ENCODE assay signal across 15 mouse cellular contexts in genomic region chr1:180782906-180783579, GRCm38 (mm10). TPM values are rescaled to one million over a fixed set of nuclear protein-coding genes. Genes with fewer than 3 reads are reported as not detected.
A peak's percentile ranks its signal among the peaks of the same experiment; 100 is the strongest.
DNase-seq lines count a peak whose midpoint lies in the region; ATAC-seq and TF ChIP-seq lines count a peak whose summit lies in the region.
"Had no signal": no experiment of that assay in that cellular context is flagged by ENCODE, and none has a peak within 500 bp of the region (broad histone marks: within the 10 kb centered on the region; RNA-seq: fewer than 3 reads in every experiment).

No protein-coding gene starts in this region.

- H3K27ac ChIP-seq in neural tube, embryonic 13.5 days (replicated peaks), result peak overlapping the region; percentile 64
- no peak overlapping the region for H3K27ac ChIP-seq in neural tube, embryonic 15.5 days (replicated peaks)
- peak overlapping the region; percentile 87 for H3K27ac ChIP-seq in kidney, embryonic 15.5 days
- peak overlapping the region; percentile 78 for H3K27ac ChIP-seq in stomach, postnatal 0 days (replicated peaks)
- H3K27ac ChIP-seq: embryonic facial prominence, embryonic 12.5 days; limb, embryonic 15.5 days; lung, embryonic 15.5 days had no signal

- H3K4me1 ChIP-seq in neural tube, embryonic 13.5 days (replicated peaks), result peaks cover 15% of the 10 kb centered on the region
- peaks cover 7% of the 10 kb centered on the region for H3K4me1 ChIP-seq in neural tube, embryonic 15.5 days
- H3K4me1 ChIP-seq in kidney, embryonic 15.5 days, result peaks cover 24% of the 10 kb centered on the region
- no peaks in the 10 kb centered on the region for H3K4me1 ChIP-seq in stomach, postnatal 0 days (replicated peaks; ENCODE audit: control insufficient read depth, insufficient read depth)
- H3K4me1 ChIP-seq: embryonic facial prominence, embryonic 12.5 days; limb, embryonic 15.5 days had no signal

- TF ChIP-seq EP300 in stomach, postnatal 0 days (optimal IDR thresholded peaks at IDR 0.05), result no peak

- H3K4me3 ChIP-seq in neural tube, embryonic 13.5 days, result no peak overlapping the region
- H3K4me3 ChIP-seq in neural tube, embryonic 15.5 days (replicated peaks), result no peak overlapping the region
- H3K4me3 ChIP-seq in kidney, embryonic 15.5 days (replicated peaks), result no peak overlapping the region
- no peak overlapping the region for H3K4me3 ChIP-seq in stomach, postnatal 0 days (ENCODE audit: low read depth, low read length)
- H3K4me3 ChIP-seq: embryonic facial prominence, embryonic 12.5 days; limb, embryonic 15.5 days; lung, embryonic 15.5 days; myocyte had no signal

- no peaks in the 10 kb centered on the region for H3K36me3 ChIP-seq in neural tube, embryonic 13.5 days
- no peaks in the 10 kb centered on the region for H3K36me3 ChIP-seq in neural tube, embryonic 15.5 days
- no peaks in the 10 kb centered on the region for H3K36me3 ChIP-seq in kidney, embryonic 15.5 days
- H3K36me3 ChIP-seq in stomach, postnatal 0 days (ENCODE audit: control insufficient read depth, insufficient read depth, low read length), result no peaks in the 10 kb centered on the region
- H3K36me3 ChIP-seq: embryonic facial prominence, embryonic 12.5 days; limb, embryonic 15.5 days; lung, embryonic 15.5 days had no signal

- no peak for TF ChIP-seq CTCF in stomach, postnatal 0 days (IDR thresholded peaks at IDR 0.05; ENCODE audit: low read depth)

- WGBS in neural tube, embryonic 13.5 days, result 64% methylated on average over 9 of the region's 9 CpGs
- 70% methylated on average over 9 of the region's 9 CpGs for WGBS in neural tube, embryonic 15.5 days
- WGBS in kidney, embryonic 15.5 days, result 44% methylated on average over 9 of the region's 9 CpGs
- WGBS in stomach, postnatal 0 days, result 40% methylated on average over 9 of the region's 9 CpGs

- peak; percentile 54 for DNase-seq in adrenal gland, postnatal 14 days
- no peak for DNase-seq in adrenal gland, adult 18-20 months (ENCODE audit: low spot score in 2 of 2)
- DNase-seq in stomach, postnatal 0 days (ENCODE audit: low spot score), result peak; percentile 74
- DNase-seq in embryo, embryonic 9.5 days (ENCODE audit: extremely low spot score), result no peak
- DNase-seq: cerebellum, postnatal 14 days; thymus, adult 2 months had no signal

- H3K9ac ChIP-seq in neural tube, embryonic 13.5 days, result no peak overlapping the region
- H3K9ac ChIP-seq in neural tube, embryonic 15.5 days (replicated peaks), result no peak overlapping the region
- no peak overlapping the region for H3K9ac ChIP-seq in kidney, embryonic 15.5 days
- no peak overlapping the region for H3K9ac ChIP-seq in stomach, postnatal 0 days (ENCODE audit: low read length)
- H3K9ac ChIP-seq: embryonic facial prominence, embryonic 12.5 days; limb, embryonic 15.5 days; lung, embryonic 15.5 days had no signal

- ATAC-seq in neural tube, embryonic 13.5 days (ENCODE audit: low read depth), result no peak
- ATAC-seq in neural tube, embryonic 15.5 days (ENCODE audit: low FRiP score), result no peak
- ATAC-seq in kidney, embryonic 15.5 days (replicated peaks; ENCODE audit: low FRiP score), result peak; percentile 43; the same call in 1 of the 2 replicates
- ATAC-seq in stomach, postnatal 0 days (ENCODE audit: low FRiP score, low TSS enrichment), result peak; percentile 63
- ATAC-seq in megakaryocyte, adult 5-6 weeks (ENCODE audit: poor library complexity, severe bottlenecking), result no peak
- ATAC-seq: inflammation-experienced regulatory T-cells, adult 6 months had no signal

- H3K4me2 ChIP-seq in neural tube, embryonic 13.5 days, result no peak overlapping the region
- H3K4me2 ChIP-seq in neural tube, embryonic 15.5 days, result no peak overlapping the region
- H3K4me2 ChIP-seq in kidney, embryonic 15.5 days, result no peak overlapping the region
- H3K4me2 ChIP-seq in stomach, postnatal 0 days (replicated peaks; ENCODE audit: low read depth), result no peak overlapping the region
- H3K4me2 ChIP-seq: embryonic facial prominence, embryonic 12.5 days; limb, embryonic 15.5 days; lung, embryonic 15.5 days had no signal

- H3K27me3 ChIP-seq in neural tube, embryonic 13.5 days, result no peaks in the 10 kb centered on the region
- no peaks in the 10 kb centered on the region for H3K27me3 ChIP-seq in neural tube, embryonic 15.5 days (replicated peaks)
- no peaks in the 10 kb centered on the region for H3K27me3 ChIP-seq in kidney, embryonic 15.5 days
- H3K27me3 ChIP-seq in stomach, postnatal 0 days (ENCODE audit: control insufficient read depth, insufficient read depth, low read length), result no peaks in the 10 kb centered on the region
- H3K27me3 ChIP-seq: embryonic facial prominence, embryonic 12.5 days; limb, embryonic 15.5 days; lung, embryonic 15.5 days had no signal

- no peaks in the 10 kb centered on the region for H3K9me3 ChIP-seq in neural tube, embryonic 13.5 days
- no peaks in the 10 kb centered on the region for H3K9me3 ChIP-seq in neural tube, embryonic 15.5 days (replicated peaks)
- H3K9me3 ChIP-seq in kidney, embryonic 15.5 days (replicated peaks), result no peaks in the 10 kb centered on the region
- no peaks in the 10 kb centered on the region for H3K9me3 ChIP-seq in stomach, postnatal 0 days (ENCODE audit: control insufficient read depth, low read length)
- H3K9me3 ChIP-seq: embryonic facial prominence, embryonic 12.5 days; limb, embryonic 15.5 days; lung, embryonic 15.5 days had no signal

RNA-seq across cellular contexts. Expression of gene H3f3a, which starts 30.7 kb away (rescaled TPM):
- 803 and 817 TPM in 2 replicates for total RNA-seq in adrenal gland, postnatal 14 days (2021)
- 100 to 1,000 TPM; 557 to 688 TPM for total RNA-seq in adrenal gland, adult 18-20 months (2021)
- 3,608 and 3,867 TPM in 2 replicates for polyA plus RNA-seq in neural tube, embryonic 13.5 days (2015; fragmentation: Nextera tagmentation; extraction: Ambion mirVana)
- polyA plus RNA-seq in neural tube, embryonic 15.5 days (2015; fragmentation: Nextera tagmentation; extraction: Ambion mirVana), result 2,562 and 2,745 TPM in 2 replicates
- 2,677 and 2,753 TPM in 2 replicates for polyA plus RNA-seq in kidney, embryonic 15.5 days (2015; fragmentation: Nextera tagmentation; extraction: Ambion mirVana)
- polyA plus RNA-seq in stomach, postnatal 0 days (2015; fragmentation: Nextera tagmentation; extraction: Ambion mirVana), result 1,633 and 1,693 TPM in 2 replicates
- 3,482 and 3,921 TPM in 2 replicates for total RNA-seq in megakaryocyte, adult 5-6 weeks (2015)
- total RNA-seq in megakaryocyte, adult 5-6 weeks (2017), result 2,689 and 3,338 TPM in 2 replicates

RNA-seq across cellular contexts. Expression of gene Acbd3, which starts 57.2 kb away (rescaled TPM):
- 41.8 and 43.0 TPM in 2 replicates for total RNA-seq in adrenal gland, postnatal 14 days (2021)
- 10 to 100 TPM; 50.4 to 54.0 TPM for total RNA-seq in adrenal gland, adult 18-20 months (2021)
- 25.6 and 26.8 TPM in 2 replicates for polyA plus RNA-seq in neural tube, embryonic 13.5 days (2015; fragmentation: Nextera tagmentation; extraction: Ambion mirVana)
- polyA plus RNA-seq in neural tube, embryonic 15.5 days (2015; fragmentation: Nextera tagmentation; extraction: Ambion mirVana), result 23.5 and 24.4 TPM in 2 replicates
- polyA plus RNA-seq in kidney, embryonic 15.5 days (2015; fragmentation: Nextera tagmentation; extraction: Ambion mirVana), result 22.1 and 24.2 TPM in 2 replicates
- polyA plus RNA-seq in stomach, postnatal 0 days (2015; fragmentation: Nextera tagmentation; extraction: Ambion mirVana), result 16.6 and 16.7 TPM in 2 replicates
- total RNA-seq in megakaryocyte, adult 5-6 weeks (2015), result 25.2 and 27.1 TPM in 2 replicates
- total RNA-seq in megakaryocyte, adult 5-6 weeks (2017), result 49.8 and 52.4 TPM in 2 replicates

Comparison
In these comparisons a context has a peak if more than half of its experiments do, and no peak if none do; other contexts are left out.
1. DNase-seq: peak in adrenal gland, postnatal 14 days (single experiment) and stomach, postnatal 0 days (single experiment); none in adrenal gland, adult 18-20 months (0 of 2) and embryo, embryonic 9.5 days (single experiment).
2. ATAC-seq: peak in kidney, embryonic 15.5 days (single experiment) and stomach, postnatal 0 days (single experiment); none in neural tube, embryonic 13.5 days (single experiment), neural tube, embryonic 15.5 days (single experiment) and megakaryocyte, adult 5-6 weeks (single experiment).